Mouse (Mus musculus) E14TG2a.4 (cell line): ENCODE results near the gene Rpl36-ps4.

ENCODE experiments used
- CTCF ChIP-seq: conservative IDR thresholded peaks from 2 replicates; pipeline ENCODE4 v1.5.1; 2014; ENCODE audit warnings: low read length
- NANOG ChIP-seq: IDR thresholded peaks from 2 replicates; pipeline ENCODE4 v1.6.1; 2014; ENCODE audit warnings: borderline replicate concordance, low read length, mixed read lengths
- POU5F1 ChIP-seq: IDR thresholded peaks from 2 replicates; pipeline ENCODE4 v1.6.1; 2014; ENCODE audit warnings: low read length, borderline replicate concordance

DNA sequence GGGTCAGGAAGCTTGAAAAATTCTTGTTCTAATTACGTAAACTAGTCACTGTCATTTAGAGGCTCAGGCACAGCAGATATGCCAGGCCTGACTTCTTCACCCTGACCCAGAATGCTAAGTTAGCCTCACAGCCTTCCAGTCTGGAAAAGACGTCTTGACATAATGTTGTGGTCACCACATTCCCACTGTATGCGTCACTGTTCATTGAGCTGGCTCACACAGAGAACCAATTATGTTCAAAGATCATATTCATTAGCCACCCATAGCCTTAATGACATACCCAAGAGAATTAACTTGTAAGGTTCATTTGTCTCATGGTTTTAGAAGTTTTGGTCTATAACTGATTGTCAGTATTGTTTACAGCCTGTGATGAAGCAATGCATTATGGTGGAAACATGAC, 5.4 kb upstream of the Rpl36-ps4 start:
- TF ChIP-seq CTCF (no peak), NANOG (no peak), POU5F1 (no peak)
